Mouse (Mus musculus): Measurements from ENCODE around the gene Atg9b. TPM values are rescaled to one million over a fixed set of nuclear protein-coding genes. Genes with fewer than 3 reads are reported as not detected.

Atg9b gene
- polyA plus RNA-seq, 1 experiment, result 0.39 TPM

DNA sequence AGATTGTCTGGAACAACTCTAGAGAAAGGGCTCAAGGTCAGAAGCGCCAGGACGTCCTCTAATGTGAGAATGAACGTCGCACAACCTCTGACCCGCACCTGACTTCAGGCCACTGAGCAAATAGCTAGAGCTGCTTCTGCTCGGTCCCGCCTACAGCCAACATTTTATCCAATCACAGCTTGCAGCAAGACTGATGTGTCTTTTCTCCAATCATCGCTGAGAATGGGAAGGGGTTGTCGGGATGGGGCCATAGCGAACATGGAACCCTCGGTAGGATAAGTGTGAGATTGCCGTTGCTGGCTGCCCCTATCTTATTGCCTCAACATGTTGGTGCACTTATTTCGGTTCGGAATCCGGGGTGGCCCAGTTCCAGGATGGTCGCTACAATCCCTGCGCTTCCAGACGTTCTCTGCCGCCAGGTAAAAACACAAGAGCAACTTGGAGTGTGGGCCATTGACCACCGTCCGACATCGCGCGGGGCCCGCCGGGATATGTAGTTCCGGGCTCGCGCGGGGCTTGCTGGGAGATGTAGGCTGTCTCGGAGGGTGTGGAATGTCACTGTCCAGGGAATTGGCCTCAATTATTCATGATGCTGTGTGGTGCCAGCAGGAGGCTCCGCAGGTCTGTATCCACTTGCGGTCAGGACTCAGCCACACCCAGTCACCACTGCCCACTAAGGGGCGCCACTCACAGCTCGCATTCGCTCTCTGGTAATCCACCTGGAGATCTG, 2.4 kb upstream of the Atg9b start:
- peak overlapping the region; percentile 49 for H3K4me3 ChIP-seq (ENCODE audit: insufficient read depth, low read length)
- H3K4me1 ChIP-seq (ENCODE audit: control insufficient read depth, insufficient read depth, low read length), result no peaks in the 10 kb centered on the region
- peak overlapping the region; percentile 58 for H3K27ac ChIP-seq (ENCODE audit: insufficient read depth, low read length)
- peak; percentile 59; the same call in 1 of the 2 replicates for TF ChIP-seq POLR2A (IDR thresholded peaks at IDR 0.05; ENCODE audit: low read depth, low read length)
- peak; percentile 88 for TF ChIP-seq CTCF (IDR thresholded peaks at IDR 0.05; ENCODE audit: borderline replicate concordance, insufficient read depth, low read length)

DNA sequence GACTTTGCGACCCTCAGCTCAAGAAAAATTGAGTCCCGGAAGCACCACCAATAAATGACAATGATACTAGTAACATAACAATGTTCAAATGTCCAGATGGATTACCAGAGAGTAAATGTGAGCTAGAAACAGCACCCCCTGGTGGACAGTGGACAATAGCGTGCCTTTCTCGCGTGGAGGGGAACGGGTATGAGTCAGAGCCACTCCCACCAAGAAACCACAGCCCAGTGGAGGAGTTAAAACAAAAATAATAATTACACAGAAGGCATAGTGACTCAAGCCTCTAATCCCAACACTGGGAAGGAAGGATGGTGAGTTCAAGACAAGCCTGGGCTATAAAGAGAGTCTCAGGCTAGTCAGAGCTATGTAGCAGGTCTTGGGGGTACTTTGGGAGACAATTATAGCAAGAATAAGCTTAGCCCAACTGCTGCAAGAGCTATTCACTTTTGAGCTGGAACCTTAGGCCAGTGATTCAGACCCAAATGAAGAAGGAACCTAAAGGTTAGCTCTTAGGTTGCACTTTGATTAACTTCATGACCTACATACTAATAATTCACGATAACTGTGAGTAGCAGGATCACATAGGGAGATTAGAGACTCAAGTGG, 1.6 kb upstream of the Atg9b start, which contains the start of gene Abcb8:
TSS of gene Abcb8 (plus strand) at position 272 of the 606 bp plus-strand sequence.
- Histone ChIP-seq H3K27ac (ENCODE audit: insufficient read depth, low read length) (peak within 1 kb of the TSS; percentile 58), H3K4me3 (ENCODE audit: insufficient read depth, low read length) (peak within 1 kb of the TSS; percentile 49), H3K4me1 (ENCODE audit: control insufficient read depth, insufficient read depth, low read length) (no peaks in the 10 kb centered on the region)
- TF ChIP-seq POLR2A (IDR thresholded peaks at IDR 0.05; ENCODE audit: low read depth, low read length), result no peak
- peak; percentile 57; the same call in 1 of the 2 replicates for TF ChIP-seq CTCF (IDR thresholded peaks at IDR 0.05; ENCODE audit: borderline replicate concordance, insufficient read depth, low read length)

DNA sequence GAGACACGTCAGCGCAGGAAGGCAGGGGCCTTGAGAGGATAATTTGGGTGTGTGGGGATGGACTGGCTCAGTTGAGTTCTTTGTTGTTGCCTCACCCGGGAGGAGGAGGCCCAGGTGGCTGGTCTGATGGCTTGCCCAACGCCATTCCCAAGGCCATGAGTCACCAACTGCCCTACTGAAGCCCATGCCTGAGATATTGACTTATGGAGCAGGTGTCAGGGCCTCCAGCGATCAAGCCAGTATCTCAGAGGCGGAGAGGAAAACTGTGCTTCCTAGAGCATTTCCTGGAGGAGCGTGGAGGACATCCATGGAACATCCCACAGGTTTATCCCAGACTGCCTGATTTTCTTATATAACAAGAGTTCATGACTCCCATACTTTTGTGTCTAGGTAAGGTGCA, 781 bp upstream of the Atg9b start:
- Histone ChIP-seq H3K4me1 (ENCODE audit: control insufficient read depth, insufficient read depth, low read length) (no peaks in the 10 kb centered on the region), H3K27ac (ENCODE audit: insufficient read depth, low read length) (no peak overlapping the region), H3K4me3 (ENCODE audit: insufficient read depth, low read length) (no peak overlapping the region)
- no peak for TF ChIP-seq CTCF (IDR thresholded peaks at IDR 0.05; ENCODE audit: borderline replicate concordance, insufficient read depth, low read length)
- no peak for TF ChIP-seq POLR2A (IDR thresholded peaks at IDR 0.05; ENCODE audit: low read depth, low read length)

DNA sequence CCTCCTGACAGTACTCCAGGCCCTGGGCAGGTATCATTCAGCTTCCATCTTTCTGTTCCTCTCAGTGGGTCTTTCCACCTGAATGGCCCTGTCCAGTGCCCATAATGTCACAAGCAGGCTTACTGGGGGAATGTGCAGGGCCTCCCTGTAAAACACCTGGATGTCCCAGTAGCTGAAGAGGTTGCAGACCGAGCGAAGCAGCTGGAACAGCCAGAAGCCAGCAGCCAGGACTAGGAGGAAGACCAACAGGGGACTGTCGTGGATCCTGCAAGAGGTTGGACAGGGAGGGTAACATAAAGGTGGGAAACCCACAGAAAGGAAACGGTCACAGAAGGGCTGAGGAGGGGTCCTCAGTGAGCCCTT, 2.3 kb downstream of the Atg9b start:
- Histone ChIP-seq H3K4me1 (ENCODE audit: control insufficient read depth, insufficient read depth, low read length) (no peaks in the 10 kb centered on the region), H3K27ac (ENCODE audit: insufficient read depth, low read length) (no peak overlapping the region)

DNA sequence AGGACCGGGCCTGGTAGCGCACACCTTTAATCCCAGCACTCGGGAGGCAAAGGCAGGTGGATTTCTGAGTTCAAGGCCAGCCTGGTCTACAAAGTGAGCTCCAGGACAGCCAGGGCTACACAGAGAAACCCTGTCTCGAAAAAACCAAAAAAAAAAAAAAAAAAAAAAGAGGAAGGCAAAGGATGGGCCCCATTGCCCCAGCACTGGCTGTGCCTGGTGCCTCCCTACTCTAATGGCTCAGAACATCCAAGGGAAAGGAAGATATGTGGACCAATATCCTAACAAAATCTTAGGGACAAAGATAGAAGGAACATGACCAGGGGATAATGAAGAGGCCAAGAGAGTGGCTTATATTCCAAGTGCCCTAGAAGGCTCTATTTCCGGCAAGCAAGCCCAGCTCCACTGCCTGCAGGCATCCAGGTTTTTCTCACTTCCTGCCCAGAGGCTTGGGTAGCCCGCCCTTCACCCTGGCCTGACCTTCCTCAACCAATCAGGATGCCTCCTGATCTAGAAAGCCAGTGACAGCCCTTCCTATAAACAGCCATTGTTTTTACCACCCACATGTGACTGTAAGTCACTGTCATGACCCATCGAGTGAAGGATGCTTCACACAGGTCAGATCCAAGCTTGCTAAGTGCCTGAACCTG, 2.8 kb downstream of the Atg9b start:
- no peak overlapping the region for H3K4me3 ChIP-seq (ENCODE audit: insufficient read depth, low read length)
- no peaks in the 10 kb centered on the region for H3K4me1 ChIP-seq (ENCODE audit: control insufficient read depth, insufficient read depth, low read length)
- no peak overlapping the region for H3K27ac ChIP-seq (ENCODE audit: insufficient read depth, low read length)

More for the DNA sequence above, 2.3 kb downstream of the Atg9b start:
- TF ChIP-seq CTCF (IDR thresholded peaks at IDR 0.05; ENCODE audit: borderline replicate concordance, insufficient read depth, low read length), result no peak
- no peak for TF ChIP-seq POLR2A (IDR thresholded peaks at IDR 0.05; ENCODE audit: low read depth, low read length)
- no peak overlapping the region for H3K4me3 ChIP-seq (ENCODE audit: insufficient read depth, low read length)

DNA sequence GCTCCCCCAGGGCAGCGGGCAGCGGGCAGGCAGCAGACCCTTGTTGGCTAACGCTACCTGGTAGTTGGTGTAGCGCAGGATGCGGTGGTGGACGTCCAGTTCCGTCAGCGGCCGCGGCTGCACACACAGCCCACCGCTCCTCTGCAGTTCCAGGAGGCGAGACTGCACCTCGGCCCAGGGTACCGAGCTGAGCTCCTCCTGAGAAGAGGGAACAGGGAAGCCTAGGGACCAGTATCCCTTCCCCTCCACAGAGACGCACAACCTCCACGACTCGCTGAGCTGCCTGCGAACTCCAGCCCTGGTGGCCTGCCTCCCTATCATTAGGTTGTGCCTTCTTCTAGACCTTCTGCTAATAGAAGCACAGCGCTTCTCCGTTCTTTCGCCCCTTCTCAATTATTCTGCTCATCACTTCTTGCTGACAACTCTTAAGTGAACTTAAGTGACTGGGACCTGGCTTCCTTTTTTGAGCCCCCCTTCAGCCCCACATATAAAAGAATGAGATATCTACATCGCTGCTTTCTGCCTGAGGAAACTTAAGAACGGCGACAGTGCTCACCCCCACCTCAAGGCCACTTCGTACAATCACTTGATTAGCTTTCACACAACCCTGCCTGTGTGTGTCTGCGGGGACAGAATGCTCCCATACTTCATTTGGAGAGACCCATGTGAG, 3.6 kb downstream of the Atg9b start:
- Histone ChIP-seq H3K27ac (ENCODE audit: insufficient read depth, low read length) (no peak overlapping the region), H3K4me3 (ENCODE audit: insufficient read depth, low read length) (peak overlapping the region; percentile 21; the same call in 1 of the 2 replicates), H3K4me1 (ENCODE audit: control insufficient read depth, insufficient read depth, low read length) (no peaks in the 10 kb centered on the region)
- no peak for TF ChIP-seq POLR2A (IDR thresholded peaks at IDR 0.05; ENCODE audit: low read depth, low read length)
- TF ChIP-seq CTCF (IDR thresholded peaks at IDR 0.05; ENCODE audit: borderline replicate concordance, insufficient read depth, low read length), result no peak

More for the DNA sequence above, 2.8 kb downstream of the Atg9b start:
- TF ChIP-seq CTCF (IDR thresholded peaks at IDR 0.05; ENCODE audit: borderline replicate concordance, insufficient read depth, low read length), result no peak
- no peak for TF ChIP-seq POLR2A (IDR thresholded peaks at IDR 0.05; ENCODE audit: low read depth, low read length)

DNA sequence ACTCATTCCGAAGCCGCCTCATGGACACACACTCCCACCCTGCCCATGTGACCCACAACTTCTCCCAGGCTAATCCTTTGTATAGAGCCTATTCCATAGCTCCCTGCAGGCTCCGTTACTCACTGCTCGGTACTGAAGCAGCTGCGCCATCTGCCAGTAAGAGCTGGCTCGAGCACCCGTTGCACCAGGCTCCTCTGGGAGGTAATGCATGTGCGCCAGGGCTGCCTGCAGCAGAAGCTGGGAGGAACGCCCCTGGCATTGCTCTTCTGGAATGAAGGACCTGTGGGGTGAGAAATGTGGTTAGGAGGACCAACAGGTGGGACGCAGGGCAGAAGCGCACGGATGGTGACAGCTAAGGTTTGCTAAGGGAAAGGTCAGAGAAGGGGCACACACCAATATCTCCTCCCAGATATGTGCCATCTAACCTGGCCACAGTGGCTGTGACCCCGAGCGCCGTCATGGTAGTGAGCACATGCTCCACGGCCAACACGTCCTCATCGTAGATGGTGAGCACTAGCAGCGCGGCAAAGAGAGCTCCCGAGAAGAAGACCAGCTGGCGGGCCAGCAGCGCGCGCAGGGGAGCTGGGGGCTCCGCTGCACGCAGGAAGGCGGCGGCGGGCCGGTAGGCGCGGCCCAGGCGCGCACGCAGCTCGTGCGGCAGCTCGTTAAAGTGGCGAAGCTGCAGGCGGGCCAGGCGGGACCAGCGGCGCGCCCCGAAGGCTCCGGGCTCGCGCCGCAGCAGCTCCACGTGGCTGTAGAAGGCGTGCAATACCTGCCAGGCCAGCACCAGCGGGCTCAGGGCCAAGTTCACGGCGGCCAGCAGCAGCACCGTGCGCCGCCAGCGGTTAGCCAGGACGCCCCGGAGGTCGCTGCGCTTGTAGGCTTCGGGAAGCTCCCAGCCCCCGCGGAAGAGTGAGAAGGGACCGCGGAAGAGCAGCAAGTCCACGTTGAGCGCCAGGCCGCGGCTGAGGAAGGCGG, 4.4 kb downstream of the Atg9b start:
- H3K27ac ChIP-seq (ENCODE audit: insufficient read depth, low read length), result no peak overlapping the region
- peak overlapping the region; percentile 21; the same call in 1 of the 2 replicates for H3K4me3 ChIP-seq (ENCODE audit: insufficient read depth, low read length)
- no peak for TF ChIP-seq POLR2A (IDR thresholded peaks at IDR 0.05; ENCODE audit: low read depth, low read length)
- TF ChIP-seq CTCF (IDR thresholded peaks at IDR 0.05; ENCODE audit: borderline replicate concordance, insufficient read depth, low read length), result peak; percentile 41; the same call in 1 of the 2 replicates
- no peaks in the 10 kb centered on the region for H3K4me1 ChIP-seq (ENCODE audit: control insufficient read depth, insufficient read depth, low read length)

DNA sequence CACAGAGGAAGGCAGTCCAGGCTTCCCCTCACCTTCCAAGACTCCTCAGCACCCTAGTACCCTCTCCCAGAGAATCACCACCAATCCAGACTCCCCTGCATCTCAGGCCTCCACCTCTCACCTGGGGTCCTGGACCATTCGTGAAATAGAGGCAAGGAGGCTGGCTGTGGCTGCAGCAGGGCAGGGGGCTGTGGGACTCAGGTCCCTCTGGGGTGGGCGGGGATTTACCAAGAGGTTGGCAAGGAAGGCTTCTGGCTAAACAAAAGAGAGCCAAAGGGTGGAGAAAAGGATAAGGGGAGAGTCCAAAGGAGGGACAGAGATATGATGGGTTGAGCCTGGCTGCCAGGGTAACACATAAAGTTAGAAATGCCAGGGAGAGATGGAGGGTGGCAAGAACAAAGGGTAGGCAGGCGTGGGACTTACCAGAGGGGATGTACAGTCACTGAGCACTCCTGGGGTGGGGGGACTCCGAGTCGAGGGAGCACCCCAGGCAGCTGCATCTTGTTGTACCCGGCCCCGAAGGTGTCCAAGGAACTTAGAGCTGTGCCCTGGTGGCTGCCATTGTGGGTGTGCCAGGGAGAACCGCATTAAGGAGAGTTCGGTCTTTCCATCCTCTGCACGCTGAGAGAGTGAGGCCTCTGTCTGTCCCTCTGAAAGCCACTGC, 5.9 kb downstream of the Atg9b start:
- Histone ChIP-seq H3K4me3 (ENCODE audit: insufficient read depth, low read length) (no peak overlapping the region), H3K4me1 (ENCODE audit: control insufficient read depth, insufficient read depth, low read length) (no peaks in the 10 kb centered on the region), H3K27ac (ENCODE audit: insufficient read depth, low read length) (no peak overlapping the region)
- no peak for TF ChIP-seq CTCF (IDR thresholded peaks at IDR 0.05; ENCODE audit: borderline replicate concordance, insufficient read depth, low read length)
- no peak for TF ChIP-seq POLR2A (IDR thresholded peaks at IDR 0.05; ENCODE audit: low read depth, low read length)

Measured in embryonic fibroblast, embryonic 13.5 days (primary cell).